Mouse (Mus musculus): ENCODE results near the gene Ube2h. TPM values are rescaled to one million over a fixed set of nuclear protein-coding genes. Genes with fewer than 3 reads are reported as not detected.
A peak's percentile ranks its signal among the peaks of the same experiment; 100 is the strongest.

Gene Ube2h
- polyA plus RNA-seq, 1 experiment from 2014 or later, result 37.7 TPM

DNA sequence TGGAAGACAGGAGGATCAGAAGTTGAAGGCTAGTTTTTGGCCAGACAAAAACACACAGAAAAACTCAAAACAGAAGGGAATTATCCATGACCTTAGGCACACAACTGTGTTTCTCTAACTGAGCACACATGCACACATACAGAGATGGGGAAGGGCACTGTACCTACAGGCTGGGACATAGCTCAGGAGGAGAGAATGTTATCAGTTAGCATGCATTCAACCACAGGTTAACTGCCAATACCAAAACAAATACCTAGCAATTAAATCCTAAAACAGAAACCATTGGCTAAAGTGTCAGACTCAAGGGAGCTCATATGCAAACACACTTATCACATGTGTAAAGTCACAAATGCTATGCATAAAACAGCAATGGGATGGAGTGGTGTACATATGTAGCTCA, 20.2 kb downstream of the Ube2h start:
- Histone ChIP-seq H3K4me1 (ENCODE audit: control insufficient read depth, low read depth, low read length) (peaks cover 3% of the 10 kb centered on the region; the same call in 1 of the 2 replicates), H3K4me2 (ENCODE audit: low read depth, low read length) (no peak overlapping the region), H3K9ac (ENCODE audit: low read depth, low read length) (no peak overlapping the region), H3K27ac (ENCODE audit: low read length) (no peak overlapping the region), H3K36me3 (ENCODE audit: control insufficient read depth, insufficient read depth) (peaks cover 34% of the 10 kb centered on the region), H3K27me3 (ENCODE audit: control insufficient read depth, insufficient read depth, low read depth, low read length) (no peaks in the 10 kb centered on the region), H3K9me3 (replicated peaks; ENCODE audit: control insufficient read depth, low read length) (no peaks in the 10 kb centered on the region), H3K4me3 (ENCODE audit: low read depth, low read length) (no peak overlapping the region)
- no peak for ATAC-seq (ENCODE audit: low read depth)

DNA sequence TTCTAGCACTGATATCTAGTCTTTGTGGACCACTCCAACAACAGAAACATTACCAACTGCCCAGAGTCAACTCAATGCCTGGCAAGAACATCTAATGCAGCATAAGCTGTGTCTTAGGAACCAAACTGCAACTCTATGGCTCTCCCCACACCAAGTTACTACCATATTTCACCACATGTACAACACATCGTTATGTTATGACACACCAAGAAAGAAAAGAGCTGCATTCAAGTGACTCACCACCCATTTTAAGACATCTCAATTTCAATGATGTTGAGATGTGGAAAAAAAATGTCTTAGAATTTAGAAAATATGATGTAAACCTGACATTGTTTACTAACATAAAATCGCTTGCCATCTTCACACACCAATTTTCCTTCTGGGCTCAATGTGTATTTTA, 22.0 kb downstream of the Ube2h start:
- ATAC-seq (ENCODE audit: low read depth), result no peak
- WGBS (ENCODE audit: insufficient replicate concordance), result 87% methylated on average over 2 of the region's 2 CpGs
- Histone ChIP-seq H3K27me3 (ENCODE audit: control insufficient read depth, insufficient read depth, low read depth, low read length) (no peaks in the 10 kb centered on the region), H3K4me3 (ENCODE audit: low read depth, low read length) (no peak overlapping the region), H3K36me3 (ENCODE audit: control insufficient read depth, insufficient read depth) (peaks cover 45% of the 10 kb centered on the region), H3K4me1 (ENCODE audit: control insufficient read depth, low read depth, low read length) (peaks cover 3% of the 10 kb centered on the region; the same call in 1 of the 2 replicates), H3K9ac (ENCODE audit: low read depth, low read length) (no peak overlapping the region), H3K9me3 (replicated peaks; ENCODE audit: control insufficient read depth, low read length) (no peaks in the 10 kb centered on the region), H3K27ac (ENCODE audit: low read length) (no peak overlapping the region), H3K4me2 (ENCODE audit: low read depth, low read length) (no peak overlapping the region)

DNA sequence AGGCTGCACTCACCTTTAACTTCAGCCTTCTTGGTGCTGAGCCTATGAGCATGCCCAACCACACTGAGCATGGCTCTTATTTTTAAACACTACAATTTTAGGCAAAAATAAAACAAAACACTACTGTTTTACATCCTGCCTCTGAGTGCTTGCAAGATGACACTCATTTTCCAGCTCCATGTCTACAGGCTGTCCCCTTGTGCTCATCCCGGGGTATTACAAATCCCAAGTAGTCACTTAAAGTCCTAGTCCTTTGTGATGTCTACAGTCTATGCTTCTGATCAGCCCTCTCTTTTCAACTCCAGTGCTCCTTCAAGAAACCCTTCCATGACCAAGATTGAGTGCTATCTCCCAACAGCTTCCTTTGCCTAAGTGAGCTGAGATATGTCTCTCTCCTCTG, 26.0 kb downstream of the Ube2h start:
- H3K9me3 ChIP-seq (replicated peaks; ENCODE audit: control insufficient read depth, low read length), result no peaks in the 10 kb centered on the region
- H3K4me3 ChIP-seq (ENCODE audit: low read depth, low read length), result no peak overlapping the region
- no peak for ATAC-seq (ENCODE audit: low read depth)
- H3K27ac ChIP-seq (ENCODE audit: low read length), result no peak overlapping the region
- peaks cover 42% of the 10 kb centered on the region for H3K36me3 ChIP-seq (ENCODE audit: control insufficient read depth, insufficient read depth)
- 73% methylated on average over 1 of the region's 1 CpGs for WGBS (ENCODE audit: insufficient replicate concordance)
- H3K4me2 ChIP-seq (ENCODE audit: low read depth, low read length), result no peak overlapping the region
- no peaks in the 10 kb centered on the region for H3K27me3 ChIP-seq (ENCODE audit: control insufficient read depth, insufficient read depth, low read depth, low read length)
- no peak overlapping the region for H3K9ac ChIP-seq (ENCODE audit: low read depth, low read length)
- peaks cover 25% of the 10 kb centered on the region for H3K4me1 ChIP-seq (ENCODE audit: control insufficient read depth, low read depth, low read length)

DNA sequence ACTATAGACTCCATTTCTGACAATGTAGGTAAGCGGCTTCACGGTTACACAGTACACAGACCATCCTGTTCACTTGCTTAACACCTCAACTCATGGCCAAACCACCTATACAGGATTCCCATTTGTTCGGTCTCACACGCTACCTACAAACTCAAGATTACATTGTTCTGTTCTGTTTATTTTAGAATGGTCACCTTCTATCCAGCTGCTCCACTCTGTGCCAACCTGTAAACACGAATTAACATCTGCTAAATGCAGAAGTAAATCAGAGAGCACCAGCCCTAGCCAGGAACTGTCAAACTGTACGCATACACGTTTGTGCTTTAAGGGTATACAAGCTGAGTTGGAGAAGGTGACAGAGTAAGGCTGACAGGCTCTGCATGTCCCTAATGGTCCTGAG, 27.5 kb downstream of the Ube2h start:
- WGBS (ENCODE audit: insufficient replicate concordance), result 81% methylated on average over 7 of the region's 7 CpGs
- Histone ChIP-seq H3K4me3 (ENCODE audit: low read depth, low read length) (no peak overlapping the region), H3K36me3 (ENCODE audit: control insufficient read depth, insufficient read depth) (peaks cover 43% of the 10 kb centered on the region)

DNA sequence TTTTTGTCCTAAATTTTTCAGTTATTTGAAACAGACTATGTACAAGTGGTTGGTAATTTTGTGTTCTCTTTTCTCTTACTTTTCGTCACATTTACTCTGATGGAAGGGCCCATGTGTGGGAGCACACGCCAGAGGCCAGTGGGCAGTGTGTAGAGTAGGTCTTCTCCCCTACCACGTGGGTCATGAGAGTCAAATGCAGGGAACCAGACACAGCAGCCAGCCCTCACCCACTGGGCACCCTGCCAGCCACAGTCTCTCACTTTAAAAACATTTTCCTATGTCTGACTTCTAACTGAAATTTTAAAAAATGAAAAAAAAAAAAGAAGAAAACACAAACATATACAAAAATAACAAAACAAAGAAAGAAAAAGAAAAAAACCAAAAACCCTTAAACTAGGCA, 28.0 kb downstream of the Ube2h start:
- H3K27me3 ChIP-seq (ENCODE audit: control insufficient read depth, insufficient read depth, low read depth, low read length), result no peaks in the 10 kb centered on the region
- no peak overlapping the region for H3K27ac ChIP-seq (ENCODE audit: low read length)
- H3K9me3 ChIP-seq (replicated peaks; ENCODE audit: control insufficient read depth, low read length), result no peaks in the 10 kb centered on the region
- peaks cover 44% of the 10 kb centered on the region for H3K36me3 ChIP-seq (ENCODE audit: control insufficient read depth, insufficient read depth)
- H3K9ac ChIP-seq (ENCODE audit: low read depth, low read length), result no peak overlapping the region
- no peak overlapping the region for H3K4me3 ChIP-seq (ENCODE audit: low read depth, low read length)
- H3K4me1 ChIP-seq (ENCODE audit: control insufficient read depth, low read depth, low read length), result peaks cover 31% of the 10 kb centered on the region
- no peak for ATAC-seq (ENCODE audit: low read depth)
- no peak overlapping the region for H3K4me2 ChIP-seq (ENCODE audit: low read depth, low read length)
- WGBS (ENCODE audit: insufficient replicate concordance), result 68% methylated on average over 3 of the region's 3 CpGs

More for the DNA sequence above, 27.5 kb downstream of the Ube2h start:
- Histone ChIP-seq H3K27ac (ENCODE audit: low read length) (no peak overlapping the region), H3K9ac (ENCODE audit: low read depth, low read length) (no peak overlapping the region), H3K4me2 (ENCODE audit: low read depth, low read length) (no peak overlapping the region), H3K27me3 (ENCODE audit: control insufficient read depth, insufficient read depth, low read depth, low read length) (no peaks in the 10 kb centered on the region), H3K9me3 (replicated peaks; ENCODE audit: control insufficient read depth, low read length) (no peaks in the 10 kb centered on the region), H3K4me1 (ENCODE audit: control insufficient read depth, low read depth, low read length) (peaks cover 31% of the 10 kb centered on the region)
- ATAC-seq (ENCODE audit: low read depth), result no peak

DNA sequence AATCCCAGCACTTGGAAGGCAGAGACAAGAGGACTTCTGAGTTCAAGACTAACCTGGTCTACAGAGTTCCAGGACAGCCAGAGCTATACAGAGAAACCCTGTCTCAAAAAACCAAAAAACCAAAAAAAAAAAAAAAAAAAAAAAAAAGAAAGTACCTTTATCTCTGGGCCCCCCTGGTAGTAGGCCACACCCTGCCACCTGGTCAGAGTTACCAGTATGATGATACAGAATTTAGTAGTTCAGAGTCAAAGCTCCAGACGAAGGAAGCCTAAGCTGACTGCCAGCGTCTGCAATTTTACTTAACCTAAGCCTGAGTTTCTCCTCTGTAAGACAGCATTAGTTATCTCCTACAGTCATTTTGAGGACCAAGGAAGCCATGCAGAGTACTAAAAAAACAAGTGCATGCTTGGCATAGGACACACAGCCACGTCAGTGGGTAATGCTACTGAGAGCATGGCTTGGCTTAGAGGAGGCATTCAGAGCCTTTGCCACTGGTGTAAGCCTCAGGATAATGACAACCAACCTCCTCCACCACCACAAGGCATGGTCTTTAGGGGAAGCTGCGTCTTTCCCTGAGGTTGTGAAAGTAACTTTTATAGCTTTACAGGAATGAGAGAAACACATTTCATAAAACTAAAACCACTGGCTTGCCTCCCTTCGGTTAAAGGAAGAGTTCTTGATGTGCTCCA, 29.0 kb downstream of the Ube2h start:
- peak overlapping the region; percentile 72 for H3K27ac ChIP-seq (ENCODE audit: low read length)
- H3K27me3 ChIP-seq (ENCODE audit: control insufficient read depth, insufficient read depth, low read depth, low read length), result no peaks in the 10 kb centered on the region
- WGBS (ENCODE audit: insufficient replicate concordance), result 43% methylated on average over 5 of the region's 5 CpGs
- peak; percentile 77 for ATAC-seq (ENCODE audit: low read depth)
- peaks cover 47% of the 10 kb centered on the region for H3K36me3 ChIP-seq (ENCODE audit: control insufficient read depth, insufficient read depth)
- peak overlapping the region; percentile 56 for H3K4me2 ChIP-seq (ENCODE audit: low read depth, low read length)
- H3K4me3 ChIP-seq (ENCODE audit: low read depth, low read length), result no peak overlapping the region
- no peaks in the 10 kb centered on the region for H3K9me3 ChIP-seq (replicated peaks; ENCODE audit: control insufficient read depth, low read length)
- H3K4me1 ChIP-seq (ENCODE audit: control insufficient read depth, low read depth, low read length), result peaks cover 31% of the 10 kb centered on the region
- H3K9ac ChIP-seq (ENCODE audit: low read depth, low read length), result peak overlapping the region; percentile 22; the same call in 1 of the 2 replicates

DNA sequence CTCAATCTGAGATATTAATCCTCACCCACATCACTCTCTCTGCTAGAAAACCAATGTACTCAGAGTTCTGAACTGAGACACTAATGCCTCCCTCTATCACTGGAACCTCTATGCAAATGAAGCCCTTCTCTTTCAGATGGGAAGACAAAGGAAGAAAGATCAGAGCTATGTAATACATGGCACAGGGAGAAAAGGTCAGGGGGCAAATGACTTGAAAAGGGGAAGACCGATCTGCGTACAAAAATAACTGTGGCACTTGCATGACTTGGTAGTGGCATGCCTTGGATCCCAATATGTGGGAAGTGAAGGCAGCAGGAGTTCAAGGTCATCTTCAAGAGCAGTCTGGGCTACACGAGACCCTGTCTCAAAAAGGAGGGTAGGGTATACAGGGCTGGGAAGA, 31.4 kb downstream of the Ube2h start:
- Histone ChIP-seq H3K4me3 (ENCODE audit: low read depth, low read length) (no peak overlapping the region), H3K9ac (ENCODE audit: low read depth, low read length) (no peak overlapping the region), H3K36me3 (ENCODE audit: control insufficient read depth, insufficient read depth) (peaks cover 31% of the 10 kb centered on the region), H3K4me2 (ENCODE audit: low read depth, low read length) (no peak overlapping the region), H3K27me3 (ENCODE audit: control insufficient read depth, insufficient read depth, low read depth, low read length) (no peaks in the 10 kb centered on the region), H3K4me1 (ENCODE audit: control insufficient read depth, low read depth, low read length) (peaks cover 31% of the 10 kb centered on the region), H3K27ac (ENCODE audit: low read length) (no peak overlapping the region), H3K9me3 (replicated peaks; ENCODE audit: control insufficient read depth, low read length) (no peaks in the 10 kb centered on the region)
- ATAC-seq (ENCODE audit: low read depth), result no peak
- 66% methylated on average over 3 of the region's 3 CpGs for WGBS (ENCODE audit: insufficient replicate concordance)

DNA sequence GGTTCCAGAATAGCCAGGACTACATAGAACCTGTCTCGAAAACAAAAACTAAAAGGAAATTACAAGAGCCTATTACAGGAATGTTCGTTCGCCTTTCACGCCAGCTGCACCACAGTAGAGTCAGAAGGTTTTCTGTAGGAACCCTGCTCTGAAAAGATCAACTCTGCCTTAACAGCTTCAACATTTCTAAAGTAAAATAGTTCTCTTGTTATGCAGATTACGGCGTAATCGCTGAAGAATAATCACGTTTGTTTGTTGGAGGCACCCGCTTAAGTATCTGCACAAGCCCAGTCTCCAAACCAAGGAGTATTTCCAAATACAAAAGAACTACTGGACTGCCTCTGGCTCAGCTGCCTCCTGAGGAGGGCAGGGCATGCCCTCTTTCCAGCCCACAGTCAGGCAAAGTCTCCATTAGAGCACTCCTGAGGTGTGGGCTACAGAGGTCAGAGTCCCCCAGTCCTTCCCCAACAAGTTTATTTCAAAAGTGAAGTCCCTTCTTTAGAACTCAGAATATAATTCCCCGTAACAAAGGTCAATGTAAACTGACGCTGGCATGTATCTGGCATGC, 31.9 kb downstream of the Ube2h start:
- H3K27ac ChIP-seq (ENCODE audit: low read length), result no peak overlapping the region
- no peak overlapping the region for H3K4me3 ChIP-seq (ENCODE audit: low read depth, low read length)
- H3K4me2 ChIP-seq (ENCODE audit: low read depth, low read length), result no peak overlapping the region
- 83% methylated on average over 11 of the region's 11 CpGs for WGBS (ENCODE audit: insufficient replicate concordance)
- no peaks in the 10 kb centered on the region for H3K9me3 ChIP-seq (replicated peaks; ENCODE audit: control insufficient read depth, low read length)
- H3K4me1 ChIP-seq (ENCODE audit: control insufficient read depth, low read depth, low read length), result peaks cover 31% of the 10 kb centered on the region
- H3K36me3 ChIP-seq (ENCODE audit: control insufficient read depth, insufficient read depth), result peaks cover 32% of the 10 kb centered on the region
- no peak for ATAC-seq (ENCODE audit: low read depth)
- H3K27me3 ChIP-seq (ENCODE audit: control insufficient read depth, insufficient read depth, low read depth, low read length), result no peaks in the 10 kb centered on the region
- no peak overlapping the region for H3K9ac ChIP-seq (ENCODE audit: low read depth, low read length)

DNA sequence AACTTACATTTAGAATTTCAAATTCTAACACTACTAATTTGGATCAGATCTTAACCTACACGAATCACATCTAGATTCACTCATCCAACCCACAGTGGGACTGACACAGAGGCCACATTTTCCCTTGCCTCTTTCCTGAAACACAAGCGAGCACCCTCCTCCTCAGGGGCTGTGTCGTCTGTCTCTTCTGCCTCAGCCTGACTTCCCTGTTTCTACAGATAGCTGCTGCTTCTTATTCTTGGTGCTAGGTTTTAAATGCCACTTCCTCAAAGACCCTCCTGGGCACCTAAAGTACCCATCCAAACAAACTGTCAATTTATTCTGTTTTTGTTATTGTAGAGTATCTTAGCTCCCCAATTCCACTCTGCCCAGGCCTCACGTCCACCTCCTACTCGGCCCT, 34.5 kb downstream of the Ube2h start:
- H3K4me3 ChIP-seq (ENCODE audit: low read depth, low read length), result no peak overlapping the region

More for the DNA sequence above, 34.5 kb downstream of the Ube2h start:
- no peak overlapping the region for H3K9ac ChIP-seq (ENCODE audit: low read depth, low read length)
- peaks cover 28% of the 10 kb centered on the region for H3K36me3 ChIP-seq (ENCODE audit: control insufficient read depth, insufficient read depth)
- H3K27me3 ChIP-seq (ENCODE audit: control insufficient read depth, insufficient read depth, low read depth, low read length), result no peaks in the 10 kb centered on the region
- ATAC-seq (ENCODE audit: low read depth), result no peak
- peaks cover 16% of the 10 kb centered on the region for H3K4me1 ChIP-seq (ENCODE audit: control insufficient read depth, low read depth, low read length)
- H3K4me2 ChIP-seq (ENCODE audit: low read depth, low read length), result no peak overlapping the region
- WGBS (ENCODE audit: insufficient replicate concordance), result 47% methylated on average over 5 of the region's 5 CpGs
- no peak overlapping the region for H3K27ac ChIP-seq (ENCODE audit: low read length)
- no peaks in the 10 kb centered on the region for H3K9me3 ChIP-seq (replicated peaks; ENCODE audit: control insufficient read depth, low read length)

Measured in liver, embryonic 16.5 days (tissue).